Mouse (Mus musculus): ENCODE measurements at regions not wholly inside any gene's neighbourhood (a gene's known extent, or its start where the extent isn't known, plus 50 kb on each side); places are given as distances from the start of the nearest gene placed in this dataset.

DNA sequence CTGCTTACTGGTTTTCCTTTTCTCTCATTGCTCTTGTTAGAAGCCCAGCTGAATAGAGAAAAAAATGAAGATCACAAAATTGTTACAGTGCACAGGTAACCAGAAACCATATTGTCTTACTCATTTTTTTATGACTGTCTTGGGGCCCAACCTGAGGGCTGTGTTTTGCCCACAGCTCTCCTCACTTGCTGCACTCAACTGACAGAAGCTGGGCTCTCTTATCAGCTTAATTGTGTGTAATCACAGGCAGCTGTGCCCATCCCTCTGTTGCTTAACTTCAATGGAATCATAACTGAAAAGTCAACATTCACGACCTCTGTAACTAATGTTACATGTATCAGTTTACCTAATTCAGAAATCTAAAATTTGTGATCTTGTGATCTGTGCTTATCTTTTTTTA, 95.1 kb upstream of the Ankrd50 start:
- Histone ChIP-seq H3K27ac (replicated peaks in 1 of 2; ENCODE audit: control insufficient read depth in 1 of 2, insufficient read depth in 1 of 2, low read depth in 2 of 2, low read length in 2 of 2) (no peak overlapping the region), H3K9ac (ENCODE audit: low read length) (no peak overlapping the region), H3K9me3 (ENCODE audit: control insufficient read depth, low read length) (no peaks in the 10 kb centered on the region), H3K4me2 (ENCODE audit: low read length) (no peak overlapping the region), H3K4me3 (ENCODE audit: control insufficient read depth in 1 of 2, insufficient read depth in 1 of 2, low read depth in 1 of 2, low read length in 2 of 2) (no peak overlapping the region), H3K36me3 (ENCODE audit: control insufficient read depth, insufficient read depth, low read length) (no peaks in the 10 kb centered on the region), H3K4me1 (ENCODE audit: control insufficient read depth in 2 of 2, insufficient read depth in 2 of 2, low read length in 2 of 2) (no peaks in the 10 kb centered on the region), H3K27me3 (ENCODE audit: control insufficient read depth, insufficient read depth, low read length) (no peaks in the 10 kb centered on the region)
- no peak for ATAC-seq (ENCODE audit: insufficient number of reproducible peaks, insufficient read depth, low FRiP score, low read depth)
- 86% methylated on average over 1 of the region's 1 CpGs for WGBS

DNA sequence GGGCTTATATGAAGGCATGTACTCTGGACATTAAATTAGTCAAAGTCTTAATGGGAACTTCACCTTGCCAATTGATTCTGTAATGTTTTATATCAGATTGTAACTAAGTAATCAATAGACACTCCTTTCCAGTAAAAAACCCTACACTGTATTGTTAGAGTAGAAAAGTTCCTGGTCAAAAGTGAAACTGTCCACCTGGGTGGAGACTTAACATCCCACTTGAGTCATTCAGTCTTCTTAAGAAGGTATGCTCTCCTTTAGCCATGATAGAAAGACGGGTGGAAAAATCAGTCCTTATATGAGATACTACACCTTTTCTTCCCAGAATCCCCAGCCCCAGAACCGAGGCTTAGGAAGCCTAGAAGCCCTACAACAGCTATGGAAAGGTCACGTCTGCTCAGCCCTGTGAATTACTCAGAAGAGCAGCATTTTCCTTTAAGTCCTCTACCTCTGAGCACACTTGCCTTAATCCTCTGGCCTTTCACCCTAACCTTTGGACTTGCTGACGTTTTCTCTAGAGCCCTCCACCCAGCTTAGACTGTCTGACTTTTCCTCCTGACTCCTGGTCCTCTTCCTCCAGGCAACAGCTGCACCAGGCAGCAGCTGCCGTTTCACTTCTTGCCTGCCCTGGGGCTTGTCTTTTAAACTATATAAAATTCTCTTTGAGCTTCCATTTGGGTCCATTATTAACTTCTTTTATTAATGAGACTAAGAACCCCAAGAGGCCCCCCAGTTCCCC, 93.4 kb upstream of the Ankrd50 start:
- Histone ChIP-seq H3K9me3 (ENCODE audit: control insufficient read depth, low read length) (no peaks in the 10 kb centered on the region), H3K27me3 (ENCODE audit: control insufficient read depth, insufficient read depth, low read length) (no peaks in the 10 kb centered on the region), H3K27ac (replicated peaks in 1 of 2; ENCODE audit: control insufficient read depth in 1 of 2, insufficient read depth in 1 of 2, low read depth in 2 of 2, low read length in 2 of 2) (no peak overlapping the region), H3K4me2 (ENCODE audit: low read length) (no peak overlapping the region), H3K9ac (ENCODE audit: low read length) (no peak overlapping the region), H3K4me3 (ENCODE audit: control insufficient read depth in 1 of 2, insufficient read depth in 1 of 2, low read depth in 1 of 2, low read length in 2 of 2) (no peak overlapping the region), H3K36me3 (ENCODE audit: control insufficient read depth, insufficient read depth, low read length) (no peaks in the 10 kb centered on the region), H3K4me1 (ENCODE audit: control insufficient read depth in 2 of 2, insufficient read depth in 2 of 2, low read length in 2 of 2) (no peaks in the 10 kb centered on the region)
- ATAC-seq (ENCODE audit: insufficient number of reproducible peaks, insufficient read depth, low FRiP score, low read depth): no peak
- WGBS: 46% methylated on average over 5 of the region's 5 CpGs

DNA sequence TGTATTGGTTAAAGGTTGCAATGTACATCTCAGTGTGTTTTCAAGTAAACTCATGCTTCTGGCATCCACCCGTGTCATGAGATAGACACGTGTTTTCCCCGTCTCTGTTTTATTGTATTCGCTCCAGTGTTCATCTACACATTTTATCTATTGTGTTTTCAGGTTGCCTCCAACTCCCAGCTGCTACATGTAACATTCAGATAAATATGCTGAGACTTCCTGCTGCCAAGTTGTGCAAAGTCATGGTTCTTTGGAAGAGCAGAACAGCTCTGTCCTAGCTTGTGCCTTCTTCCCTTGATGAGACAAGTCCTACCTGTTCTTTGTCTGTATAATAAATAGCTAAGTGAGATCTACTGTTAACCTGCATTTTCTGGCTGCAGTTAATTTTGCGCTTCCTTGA, 89.0 kb upstream of the Ankrd50 start:
- Histone ChIP-seq H3K4me1 (ENCODE audit: control insufficient read depth in 2 of 2, insufficient read depth in 2 of 2, low read length in 2 of 2) (peaks cover 0 to 9% of the 10 kb centered on the region in 2 experiments; a peak in 3 of 4 replicates), H3K9me3 (ENCODE audit: control insufficient read depth, low read length) (no peaks in the 10 kb centered on the region), H3K27ac (replicated peaks in 1 of 2; ENCODE audit: control insufficient read depth in 1 of 2, insufficient read depth in 1 of 2, low read depth in 2 of 2, low read length in 2 of 2) (no peak overlapping the region), H3K9ac (ENCODE audit: low read length) (no peak overlapping the region), H3K4me2 (ENCODE audit: low read length) (no peak overlapping the region), H3K27me3 (ENCODE audit: control insufficient read depth, insufficient read depth, low read length) (no peaks in the 10 kb centered on the region), H3K4me3 (ENCODE audit: control insufficient read depth in 1 of 2, insufficient read depth in 1 of 2, low read depth in 1 of 2, low read length in 2 of 2) (no peak overlapping the region), H3K36me3 (ENCODE audit: control insufficient read depth, insufficient read depth, low read length) (no peaks in the 10 kb centered on the region)
- 73% methylated on average over 5 of the region's 5 CpGs for WGBS
- no peak for ATAC-seq (ENCODE audit: insufficient number of reproducible peaks, insufficient read depth, low FRiP score, low read depth)

DNA sequence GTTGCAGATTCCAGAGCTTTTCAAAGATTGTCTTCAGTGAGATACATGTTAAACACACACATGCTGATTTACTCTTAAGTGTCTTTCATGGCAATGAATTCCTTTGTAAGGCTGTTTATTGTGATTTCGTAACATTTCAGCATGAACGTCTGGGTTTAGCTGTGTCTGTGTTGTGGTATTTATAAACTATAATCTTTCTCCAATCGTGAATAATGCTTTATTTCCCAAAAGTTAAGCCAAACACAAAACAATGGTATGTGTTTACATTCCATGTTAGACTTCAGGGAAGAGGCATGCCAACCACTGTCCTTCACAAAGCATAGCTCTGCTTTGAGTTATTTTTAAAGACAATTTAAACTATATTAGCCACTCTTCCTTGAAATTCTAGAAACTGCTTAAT, 87.5 kb upstream of the Ankrd50 start:
- 73% methylated on average over 3 of the region's 3 CpGs for WGBS
- Histone ChIP-seq H3K4me1 (ENCODE audit: control insufficient read depth in 2 of 2, insufficient read depth in 2 of 2, low read length in 2 of 2) (peaks cover 0 to 9% of the 10 kb centered on the region in 2 experiments; a peak in 3 of 4 replicates), H3K36me3 (ENCODE audit: control insufficient read depth, insufficient read depth, low read length) (no peaks in the 10 kb centered on the region), H3K4me2 (ENCODE audit: low read length) (no peak overlapping the region), H3K9ac (ENCODE audit: low read length) (no peak overlapping the region), H3K27ac (replicated peaks in 1 of 2; ENCODE audit: control insufficient read depth in 1 of 2, insufficient read depth in 1 of 2, low read depth in 2 of 2, low read length in 2 of 2) (no peak overlapping the region), H3K9me3 (ENCODE audit: control insufficient read depth, low read length) (no peaks in the 10 kb centered on the region), H3K4me3 (ENCODE audit: control insufficient read depth in 1 of 2, insufficient read depth in 1 of 2, low read depth in 1 of 2, low read length in 2 of 2) (no peak overlapping the region), H3K27me3 (ENCODE audit: control insufficient read depth, insufficient read depth, low read length) (no peaks in the 10 kb centered on the region)
- ATAC-seq (ENCODE audit: insufficient number of reproducible peaks, insufficient read depth, low FRiP score, low read depth): no peak

DNA sequence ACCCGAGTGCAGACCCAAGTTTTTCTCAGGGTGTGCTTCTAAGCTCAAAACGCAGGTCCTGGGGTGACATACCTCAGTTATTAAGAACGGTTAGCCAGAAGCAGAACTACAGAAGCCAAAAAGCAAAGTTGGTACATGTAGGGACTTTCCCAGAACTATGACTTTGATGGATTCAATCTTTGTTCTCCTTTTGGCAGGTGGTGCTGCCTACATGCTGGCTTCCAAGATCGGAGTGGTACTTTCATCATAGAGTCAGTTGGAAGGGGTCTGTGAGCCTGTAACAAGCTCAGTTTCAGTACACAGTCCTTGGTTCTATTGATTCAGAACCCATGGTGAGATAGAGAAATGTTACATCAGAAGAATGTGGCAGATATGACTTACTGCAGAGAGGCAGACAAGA, 86.6 kb upstream of the Ankrd50 start:
- WGBS: 87% methylated on average over 4 of the region's 4 CpGs
- ATAC-seq (ENCODE audit: insufficient number of reproducible peaks, insufficient read depth, low FRiP score, low read depth): no peak
- H3K27ac ChIP-seq (replicated peaks in 1 of 2; ENCODE audit: control insufficient read depth in 1 of 2, insufficient read depth in 1 of 2, low read depth in 2 of 2, low read length in 2 of 2): no peak overlapping the region
- H3K4me2 ChIP-seq (ENCODE audit: low read length): no peak overlapping the region
- H3K27me3 ChIP-seq (ENCODE audit: control insufficient read depth, insufficient read depth, low read length): no peaks in the 10 kb centered on the region
- no peak overlapping the region for H3K4me3 ChIP-seq (ENCODE audit: control insufficient read depth in 1 of 2, insufficient read depth in 1 of 2, low read depth in 1 of 2, low read length in 2 of 2)
- H3K4me1 ChIP-seq (ENCODE audit: control insufficient read depth in 2 of 2, insufficient read depth in 2 of 2, low read length in 2 of 2): peaks cover 0 to 9% of the 10 kb centered on the region in 2 experiments; a peak in 3 of 4 replicates
- no peaks in the 10 kb centered on the region for H3K36me3 ChIP-seq (ENCODE audit: control insufficient read depth, insufficient read depth, low read length)
- no peak overlapping the region for H3K9ac ChIP-seq (ENCODE audit: low read length)
- H3K9me3 ChIP-seq (ENCODE audit: control insufficient read depth, low read length): no peaks in the 10 kb centered on the region

DNA sequence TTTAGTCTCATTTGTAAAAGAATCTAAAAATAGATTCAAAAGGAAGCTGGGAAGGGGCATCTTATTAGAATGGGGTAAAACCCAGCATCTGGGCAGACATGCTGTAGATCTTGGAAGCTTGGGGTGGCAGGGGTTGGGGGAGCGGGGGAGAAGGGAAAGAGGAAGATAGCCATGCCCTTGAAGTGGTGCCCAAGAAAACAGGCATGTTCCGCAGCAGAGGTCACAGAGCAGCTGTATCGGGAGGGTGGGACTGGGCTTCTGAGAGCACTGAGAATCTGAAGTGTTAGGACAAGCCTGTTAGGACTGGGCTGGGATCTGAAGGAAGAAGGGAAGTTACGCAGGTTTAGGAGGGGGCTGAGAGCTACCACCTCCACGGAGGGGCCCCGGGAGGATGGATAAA, 84.4 kb upstream of the Ankrd50 start:
- Histone ChIP-seq H3K27ac (replicated peaks in 1 of 2; ENCODE audit: control insufficient read depth in 1 of 2, insufficient read depth in 1 of 2, low read depth in 2 of 2, low read length in 2 of 2) (no peak overlapping the region), H3K36me3 (ENCODE audit: control insufficient read depth, insufficient read depth, low read length) (no peaks in the 10 kb centered on the region), H3K4me2 (ENCODE audit: low read length) (peak overlapping the region; percentile 22; the same call in 1 of the 2 replicates), H3K9me3 (ENCODE audit: control insufficient read depth, low read length) (no peaks in the 10 kb centered on the region), H3K9ac (ENCODE audit: low read length) (no peak overlapping the region), H3K27me3 (ENCODE audit: control insufficient read depth, insufficient read depth, low read length) (no peaks in the 10 kb centered on the region), H3K4me3 (ENCODE audit: control insufficient read depth in 1 of 2, insufficient read depth in 1 of 2, low read depth in 1 of 2, low read length in 2 of 2) (no peak overlapping the region), H3K4me1 (ENCODE audit: control insufficient read depth in 2 of 2, insufficient read depth in 2 of 2, low read length in 2 of 2) (peaks cover 0 to 9% of the 10 kb centered on the region in 2 experiments; a peak in 3 of 4 replicates)
- 32% methylated on average over 6 of the region's 6 CpGs for WGBS
- ATAC-seq (ENCODE audit: insufficient number of reproducible peaks, insufficient read depth, low FRiP score, low read depth): no peak; the same call in 1 of the 2 replicates

DNA sequence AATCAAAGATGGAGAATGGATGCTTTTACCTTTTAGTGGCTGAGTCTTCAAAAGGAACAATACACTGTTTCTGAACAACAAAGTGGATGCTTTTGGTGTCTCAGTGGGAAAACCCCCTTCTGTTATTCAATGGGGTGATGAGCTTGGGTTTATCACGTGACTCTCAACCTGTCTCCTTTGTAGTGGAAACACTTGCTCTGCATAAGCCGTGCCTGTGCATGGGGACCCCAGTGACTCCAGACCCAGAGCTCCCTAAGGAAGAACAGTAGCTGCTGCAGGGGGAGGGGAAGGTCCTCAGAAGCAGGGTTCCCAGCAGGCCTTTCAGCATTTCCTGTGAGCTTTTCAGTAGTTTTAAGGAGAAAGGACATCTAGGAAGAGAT, 83.9 kb upstream of the Ankrd50 start:
- H3K9ac ChIP-seq (ENCODE audit: low read length): no peak overlapping the region
- H3K4me1 ChIP-seq (ENCODE audit: control insufficient read depth in 2 of 2, insufficient read depth in 2 of 2, low read length in 2 of 2): peaks cover 0 to 9% of the 10 kb centered on the region in 2 experiments; a peak in 3 of 4 replicates
- H3K4me3 ChIP-seq (ENCODE audit: control insufficient read depth in 1 of 2, insufficient read depth in 1 of 2, low read depth in 1 of 2, low read length in 2 of 2): no peak overlapping the region
- peak overlapping the region; percentile 22; the same call in 1 of the 2 replicates for H3K4me2 ChIP-seq (ENCODE audit: low read length)
- H3K27ac ChIP-seq (replicated peaks in 1 of 2; ENCODE audit: control insufficient read depth in 1 of 2, insufficient read depth in 1 of 2, low read depth in 2 of 2, low read length in 2 of 2): no peak overlapping the region
- no peaks in the 10 kb centered on the region for H3K36me3 ChIP-seq (ENCODE audit: control insufficient read depth, insufficient read depth, low read length)
- no peak for ATAC-seq (ENCODE audit: insufficient number of reproducible peaks, insufficient read depth, low FRiP score, low read depth)
- no peaks in the 10 kb centered on the region for H3K27me3 ChIP-seq (ENCODE audit: control insufficient read depth, insufficient read depth, low read length)
- 27% methylated on average over 2 of the region's 2 CpGs for WGBS
- no peaks in the 10 kb centered on the region for H3K9me3 ChIP-seq (ENCODE audit: control insufficient read depth, low read length)
